Mouse (Mus musculus): ENCODE data around the gene Jade3. TPM values are rescaled to one million over a fixed set of nuclear protein-coding genes. Genes with fewer than 3 reads are reported as not detected.

Jade3 gene
- total and polyA plus RNA-seq, 3 experiments, result 19.7 to 22.7 TPM; not detected in 1

DNA sequence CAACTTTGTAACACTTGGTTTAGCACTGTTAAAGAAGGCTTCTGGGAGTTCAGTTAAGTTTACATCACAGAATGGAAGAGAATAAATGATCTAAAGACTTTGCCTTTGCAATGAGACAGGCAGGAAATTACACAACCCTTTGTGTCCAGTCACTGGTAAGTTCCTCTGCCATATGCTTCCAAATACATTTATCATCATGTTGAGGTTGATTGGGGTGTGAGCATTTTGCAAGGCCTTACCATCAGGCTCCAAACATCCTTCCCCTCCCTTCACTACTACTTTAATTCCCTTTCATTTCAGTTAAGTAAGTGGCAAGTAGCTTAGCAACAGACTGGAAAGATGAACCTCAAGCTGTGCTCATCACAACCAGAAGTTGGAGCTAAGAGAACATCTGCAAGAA lies 96.1 kb downstream of the Jade3 start:
- Histone ChIP-seq H3K27me3 (ENCODE audit: control insufficient read depth in 1 of 2, insufficient read depth in 2 of 2, low read length in 2 of 2) (no peaks in the 10 kb centered on the region), H3K79me2 (ENCODE audit: control insufficient read depth, insufficient read depth, low read length, poor library complexity) (no peaks in the 10 kb centered on the region), H3K4me1 (ENCODE audit: control insufficient read depth in 1 of 2, insufficient read depth in 2 of 2, low read length in 2 of 2) (no peaks in the 10 kb centered on the region), H3K4me3 (ENCODE audit: control insufficient read depth in 1 of 2, insufficient read depth in 1 of 2, low read depth in 2 of 2, low read length in 2 of 2) (no peak overlapping the region), H3K36me3 (ENCODE audit: control insufficient read depth in 1 of 2, insufficient read depth in 2 of 2, low read length in 2 of 2) (no peaks in the 10 kb centered on the region; a peak in 1 of 4 replicates), H3K9me3 (replicated peaks; ENCODE audit: insufficient read depth, low read length) (no peaks in the 10 kb centered on the region), H3K27ac (ENCODE audit: control insufficient read depth, low read depth, low read length) (no peak overlapping the region), H3K9ac (ENCODE audit: control insufficient read depth, low read depth, low read length, poor library complexity, severe bottlenecking) (no peak overlapping the region)
- TF ChIP-seq ZMIZ1 (IDR thresholded peaks at IDR 0.05; ENCODE audit: low read depth, low read length), result no peak
- TF ChIP-seq RAD21 (IDR thresholded peaks at IDR 0.05; ENCODE audit: low read depth, low read length), result no peak
- TF ChIP-seq MEF2A (IDR thresholded peaks at IDR 0.05; ENCODE audit: extremely low read depth, insufficient replicate concordance, low read depth, low read length, poor library complexity, severe bottlenecking), result no peak
- no peak for TF ChIP-seq TBP (IDR thresholded peaks at IDR 0.05; ENCODE audit: low read depth, low read length)
- no peak for TF ChIP-seq POLR2AphosphoS5 (IDR thresholded peaks at IDR 0.05; ENCODE audit: borderline replicate concordance, low read depth, low read length)
- TF ChIP-seq NRF1 (IDR thresholded peaks at IDR 0.05; ENCODE audit: insufficient read depth, low read depth, low read length, poor library complexity, severe bottlenecking), result no peak
- no peak for DNase-seq (ENCODE audit: low read depth, low spot score)

DNA sequence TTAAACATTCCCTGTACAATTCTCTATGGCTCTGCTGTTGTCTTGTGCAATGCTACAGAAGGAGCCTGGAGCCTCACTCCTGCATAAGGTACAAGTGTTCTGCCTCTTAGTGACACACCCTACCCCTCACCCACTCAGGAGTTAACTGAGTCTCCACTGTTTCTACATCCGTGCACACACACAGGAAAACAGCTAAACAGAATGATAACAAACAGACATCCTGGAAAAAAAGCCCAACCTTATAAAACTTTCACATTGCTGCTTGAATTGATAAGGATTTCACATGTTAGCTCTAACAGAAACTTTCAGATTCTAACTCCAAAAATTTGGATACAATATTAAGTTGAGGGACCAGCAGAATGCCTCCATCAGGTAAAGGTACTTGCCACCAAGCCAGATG lies 107.1 kb downstream of the Jade3 start:
- H3K27ac ChIP-seq (ENCODE audit: control insufficient read depth, low read depth, low read length), result no peak overlapping the region
- H3K27me3 ChIP-seq (ENCODE audit: control insufficient read depth in 1 of 2, insufficient read depth in 2 of 2, low read length in 2 of 2), result no peaks in the 10 kb centered on the region
- TF ChIP-seq POLR2AphosphoS2 (IDR thresholded peaks at IDR 0.05; ENCODE audit: low read length) (no peak), EP300 (IDR thresholded peaks at IDR 0.05; ENCODE audit: low read depth in 1 of 2, low read length in 2 of 2) (peak; percentile 57 to 60), MYB (IDR thresholded peaks at IDR 0.05; ENCODE audit: low read depth, low read length) (peak; percentile 27; the same call in 1 of the 2 replicates)
- H3K4me3 ChIP-seq (ENCODE audit: control insufficient read depth in 1 of 2, insufficient read depth in 1 of 2, low read depth in 2 of 2, low read length in 2 of 2), result no peak overlapping the region
- H3K4me1 ChIP-seq (ENCODE audit: control insufficient read depth in 1 of 2, insufficient read depth in 2 of 2, low read length in 2 of 2), result peaks cover 0 to 3% of the 10 kb centered on the region in 2 experiments; a peak in 2 of 4 replicates
- no peaks in the 10 kb centered on the region for H3K79me2 ChIP-seq (ENCODE audit: control insufficient read depth, insufficient read depth, low read length, poor library complexity)
- peak; percentile 25 for DNase-seq (ENCODE audit: low read depth, low spot score)
- no peaks in the 10 kb centered on the region for H3K9me3 ChIP-seq (replicated peaks; ENCODE audit: insufficient read depth, low read length)
- no peak overlapping the region for H3K9ac ChIP-seq (ENCODE audit: control insufficient read depth, low read depth, low read length, poor library complexity, severe bottlenecking)
- H3K36me3 ChIP-seq (ENCODE audit: control insufficient read depth in 1 of 2, insufficient read depth in 2 of 2, low read length in 2 of 2), result no peaks in the 10 kb centered on the region

- no peak for DNase-seq (ENCODE audit: low read depth, low spot score)
- Histone ChIP-seq H3K9me3 (replicated peaks; ENCODE audit: insufficient read depth, low read length) (no peaks in the 10 kb centered on the region), H3K36me3 (ENCODE audit: control insufficient read depth in 1 of 2, insufficient read depth in 2 of 2, low read length in 2 of 2) (no peaks in the 10 kb centered on the region), H3K4me3 (ENCODE audit: control insufficient read depth in 1 of 2, insufficient read depth in 1 of 2, low read depth in 2 of 2, low read length in 2 of 2) (no peak overlapping the region), H3K27ac (ENCODE audit: control insufficient read depth, low read depth, low read length) (no peak overlapping the region), H3K79me2 (ENCODE audit: control insufficient read depth, insufficient read depth, low read length, poor library complexity) (no peaks in the 10 kb centered on the region), H3K4me1 (ENCODE audit: control insufficient read depth in 1 of 2, insufficient read depth in 2 of 2, low read length in 2 of 2) (no peaks in the 10 kb centered on the region), H3K27me3 (ENCODE audit: control insufficient read depth in 1 of 2, insufficient read depth in 2 of 2, low read length in 2 of 2) (no peaks in the 10 kb centered on the region; a peak in 2 of 4 replicates), H3K9ac (ENCODE audit: control insufficient read depth, low read depth, low read length, poor library complexity, severe bottlenecking) (no peak overlapping the region)
- TF ChIP-seq ZKSCAN1 (IDR thresholded peaks at IDR 0.05; ENCODE audit: low read depth, low read length), result no peak
- TF ChIP-seq GABPA (IDR thresholded peaks at IDR 0.05; ENCODE audit: low read depth, low read length), result no peak
- no peak for TF ChIP-seq ELF1 (IDR thresholded peaks at IDR 0.05; ENCODE audit: low read depth, low read length)
Observed at GRCm38 (mm10) chrX:20543867-20544266, 118.4 kb downstream of the Jade3 start.

Measured in MEL (cell line).